Mouse (Mus musculus): ENCODE data around the gene Ascl1. TPM values are rescaled to one million over a fixed set of nuclear protein-coding genes. Genes with fewer than 3 reads are reported as not detected.

Ascl1 gene
- total and polyA plus RNA-seq, 2 experiments from 2014 or later, result 2.5 to 16.3 TPM

GRCm38 (mm10) chr10:87489246-87490009 lies 4.0 kb downstream of the Ascl1 start:
- ATAC-seq (ENCODE audit: low FRiP score) (peak; percentile 4; the same call in 1 of the 2 replicates), DNase-seq (ENCODE audit: low spot score) (peak; percentile 91)
- no peak for TF ChIP-seq CTCF (IDR thresholded peaks at IDR 0.05)
- Histone ChIP-seq H3K4me3 (ENCODE audit: low read depth, low read length) (peak overlapping the region; percentile 14; the same call in 1 of the 2 replicates), H3K27me3 (ENCODE audit: insufficient read depth, low read length) (no peaks in the 10 kb centered on the region), H3K4me2 (ENCODE audit: low read depth, low read length, poor library complexity, severe bottlenecking) (peak overlapping the region; percentile 50), H3K36me3 (ENCODE audit: insufficient read depth, low read length) (no peaks in the 10 kb centered on the region), H3K4me1 (ENCODE audit: insufficient read depth, low read length) (peaks cover 8% of the 10 kb centered on the region; the same call in 1 of the 2 replicates), H3K27ac (ENCODE audit: low read depth, low read length) (peak overlapping the region; percentile 67), H3K9me3 (ENCODE audit: low read length) (no peaks in the 10 kb centered on the region), H3K9ac (replicated peaks; ENCODE audit: low read length, poor library complexity, severe bottlenecking) (peak overlapping the region; percentile 6; the same call in 1 of the 2 replicates)
- WGBS, result 5% methylated on average over 18 of the region's 18 CpGs

DNA sequence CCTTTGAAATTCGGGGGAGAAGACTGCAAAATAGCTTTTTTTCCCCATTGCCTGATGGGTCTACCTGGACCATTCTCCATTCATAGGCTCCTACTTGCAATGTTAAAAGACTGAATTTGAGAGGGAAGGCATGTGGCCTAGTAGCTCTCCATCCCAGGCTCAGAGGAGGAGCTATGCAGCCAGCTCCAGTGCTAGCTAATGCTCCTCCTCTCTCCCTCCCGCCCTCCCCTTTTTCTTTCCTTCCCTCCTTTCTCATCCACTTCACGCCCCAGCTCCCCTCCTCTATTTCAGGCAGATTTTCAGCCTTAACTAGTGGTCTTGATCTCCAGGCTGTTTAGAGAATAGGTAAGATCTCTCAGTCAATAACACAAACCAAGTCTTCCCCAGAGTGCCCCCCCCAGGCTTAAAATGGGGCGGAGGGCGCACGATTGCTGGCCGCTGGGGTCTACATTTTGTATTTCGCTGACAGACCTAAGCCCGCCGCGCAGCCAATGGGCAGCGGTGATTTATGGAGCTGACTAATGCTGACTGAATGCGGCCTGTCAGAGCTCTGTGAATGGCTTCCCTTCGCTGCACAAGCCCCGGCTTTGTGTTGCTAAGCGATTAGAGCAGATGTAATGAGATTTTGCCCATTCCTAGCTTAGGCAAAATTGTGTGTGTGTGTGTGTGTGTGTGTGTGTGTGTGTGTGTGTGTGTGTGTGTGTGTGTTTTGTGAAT lies 4.9 kb downstream of the Ascl1 start:
- Histone ChIP-seq H3K9me3 (ENCODE audit: low read length) (no peaks in the 10 kb centered on the region), H3K4me3 (ENCODE audit: low read depth, low read length) (peak overlapping the region; percentile 22; the same call in 1 of the 2 replicates), H3K27ac (ENCODE audit: low read depth, low read length) (peak overlapping the region; percentile 67), H3K4me2 (ENCODE audit: low read depth, low read length, poor library complexity, severe bottlenecking) (peak overlapping the region; percentile 50), H3K9ac (replicated peaks; ENCODE audit: low read length, poor library complexity, severe bottlenecking) (0 out of 2 replicates have a peak overlapping the region, but pooled peaks have one; percentile 25), H3K4me1 (ENCODE audit: insufficient read depth, low read length) (peaks cover 8% of the 10 kb centered on the region; the same call in 1 of the 2 replicates), H3K36me3 (ENCODE audit: insufficient read depth, low read length) (no peaks in the 10 kb centered on the region), H3K27me3 (ENCODE audit: insufficient read depth, low read length) (no peaks in the 10 kb centered on the region)
- DNase-seq (ENCODE audit: low spot score) (peak; percentile 95), ATAC-seq (ENCODE audit: low FRiP score) (peak; percentile 79)
- WGBS, result 3% methylated on average over 15 of the region's 16 CpGs
- TF ChIP-seq CTCF (IDR thresholded peaks at IDR 0.05), result no peak

DNA sequence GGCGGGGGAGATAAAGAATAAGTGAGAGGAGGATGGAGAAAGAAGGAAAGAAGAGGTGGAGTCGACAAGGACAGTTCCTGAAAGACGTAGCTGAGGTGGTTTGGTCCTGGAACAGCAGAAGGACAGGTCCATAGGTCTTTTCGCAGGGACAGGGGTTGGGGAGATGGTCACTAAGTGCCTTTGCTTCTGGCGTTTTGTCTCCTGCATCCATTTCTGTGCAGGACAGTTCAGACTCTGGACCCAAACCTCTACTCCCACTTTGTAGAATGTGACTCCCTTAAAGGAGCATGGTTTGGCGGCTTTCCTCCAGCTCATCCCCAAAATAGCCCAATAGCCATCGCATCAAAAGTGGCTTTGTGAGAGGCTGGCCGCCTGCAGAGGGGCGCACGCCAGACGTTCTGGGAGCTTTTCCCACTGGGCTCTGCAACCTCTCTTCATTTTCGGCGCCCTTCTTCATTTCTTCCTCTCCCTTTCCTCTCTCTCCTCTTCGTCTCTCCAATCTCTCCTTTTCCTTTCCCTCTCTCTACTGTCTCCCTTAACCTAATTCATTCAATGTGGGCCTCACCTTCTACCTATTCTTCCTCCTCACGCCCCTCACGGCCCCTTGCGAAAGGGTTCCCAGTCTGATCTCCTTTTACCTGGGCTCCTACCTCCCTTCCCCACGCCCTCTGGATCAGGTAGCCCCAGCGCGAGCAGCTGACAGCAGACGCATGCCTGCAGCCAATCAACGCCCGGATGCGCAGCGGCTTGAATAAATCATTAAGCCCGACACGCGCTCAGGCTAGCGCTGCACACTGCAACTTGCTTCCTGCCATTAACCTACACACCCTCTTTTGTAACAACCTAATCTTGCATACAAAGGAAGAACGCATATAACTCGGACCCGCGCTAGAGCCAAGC lies 7.5 kb downstream of the Ascl1 start:
- ATAC-seq (ENCODE audit: low FRiP score) (peak; percentile 85), DNase-seq (ENCODE audit: low spot score) (peak; percentile 83)
- WGBS, result under 1% methylated on average over 33 of the region's 33 CpGs
- no peak for TF ChIP-seq CTCF (IDR thresholded peaks at IDR 0.05)
- Histone ChIP-seq H3K9ac (replicated peaks; ENCODE audit: low read length, poor library complexity, severe bottlenecking) (peak overlapping the region; percentile 55), H3K27me3 (ENCODE audit: insufficient read depth, low read length) (no peaks in the 10 kb centered on the region), H3K9me3 (ENCODE audit: low read length) (no peaks in the 10 kb centered on the region), H3K27ac (ENCODE audit: low read depth, low read length) (peak overlapping the region; percentile 51), H3K36me3 (ENCODE audit: insufficient read depth, low read length) (no peaks in the 10 kb centered on the region), H3K4me1 (ENCODE audit: insufficient read depth, low read length) (0 out of 2 replicates have a peak, but pooled peaks cover 8% of the 10 kb centered on the region), H3K4me3 (ENCODE audit: low read depth, low read length) (peak overlapping the region; percentile 41), H3K4me2 (ENCODE audit: low read depth, low read length, poor library complexity, severe bottlenecking) (peak overlapping the region; percentile 85)

DNA sequence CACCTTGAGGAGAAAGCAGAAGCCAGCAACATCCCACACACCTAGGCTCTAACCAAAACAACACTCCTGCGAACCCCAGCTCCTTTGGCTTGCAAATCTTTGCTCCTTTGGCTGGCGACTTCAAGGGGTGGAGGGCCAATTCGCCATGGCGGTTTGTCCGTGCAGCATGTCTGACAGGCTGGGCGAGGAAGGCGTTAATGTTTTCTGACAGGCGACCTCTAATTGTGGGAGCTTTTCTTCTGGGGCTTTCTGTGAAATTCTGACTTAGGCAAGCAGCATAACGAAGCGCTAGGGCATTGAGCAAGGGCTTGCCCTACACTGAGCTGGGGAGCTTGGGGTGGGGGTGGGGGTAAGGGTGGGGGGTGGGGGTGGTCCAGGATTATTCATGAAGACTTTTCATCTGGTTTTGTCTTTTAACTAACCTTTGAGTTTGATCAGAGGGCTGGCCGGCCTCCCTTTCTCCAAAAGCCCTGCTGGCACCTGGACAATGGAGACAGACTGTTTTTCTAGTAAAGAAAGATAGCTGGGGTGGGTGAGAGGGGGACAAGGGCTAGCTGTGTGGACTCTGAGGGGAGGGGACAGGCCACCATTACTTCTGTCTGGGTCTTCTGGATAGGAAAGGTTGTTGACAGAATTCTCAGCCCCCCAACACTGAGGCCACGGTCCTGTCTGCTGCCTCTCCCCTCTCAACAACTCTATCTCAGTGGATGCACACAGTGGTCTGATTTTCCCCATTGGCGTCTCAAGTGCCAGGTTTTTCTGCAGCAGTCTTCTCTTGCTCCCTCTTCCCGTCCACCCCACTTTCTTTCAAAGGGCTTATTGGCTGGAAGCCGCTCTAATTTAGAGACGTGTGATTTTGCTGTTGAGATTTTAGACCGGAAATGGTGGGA lies 8.4 kb downstream of the Ascl1 start:
- Histone ChIP-seq H3K27me3 (ENCODE audit: insufficient read depth, low read length) (no peaks in the 10 kb centered on the region), H3K9ac (replicated peaks; ENCODE audit: low read length, poor library complexity, severe bottlenecking) (peak overlapping the region; percentile 55), H3K4me3 (ENCODE audit: low read depth, low read length) (peak overlapping the region; percentile 41), H3K27ac (ENCODE audit: low read depth, low read length) (peak overlapping the region; percentile 51; the same call in 1 of the 2 replicates), H3K4me2 (ENCODE audit: low read depth, low read length, poor library complexity, severe bottlenecking) (peak overlapping the region; percentile 85), H3K36me3 (ENCODE audit: insufficient read depth, low read length) (no peaks in the 10 kb centered on the region), H3K9me3 (ENCODE audit: low read length) (no peaks in the 10 kb centered on the region; the same call in 1 of the 2 replicates), H3K4me1 (ENCODE audit: insufficient read depth, low read length) (0 out of 2 replicates have a peak, but pooled peaks cover 8% of the 10 kb centered on the region)
- DNase-seq (ENCODE audit: low spot score) (peak; percentile 64), ATAC-seq (ENCODE audit: low FRiP score) (peak; percentile 55)
- WGBS, result 7% methylated on average over 17 of the region's 17 CpGs
- no peak for TF ChIP-seq CTCF (IDR thresholded peaks at IDR 0.05)

All from midbrain, postnatal 0 days (tissue).